Comparison of ENCODE assay signal across 20 mouse cellular contexts in genomic region chr11:43840491-43840890, GRCm38 (mm10).
DNase-seq lines count a peak whose midpoint lies in the region; TF ChIP-seq lines count a peak whose summit lies in the region.
"Had no signal": no experiment of that assay in that cellular context is flagged by ENCODE, and none has a peak within 500 bp of the region (broad histone marks: within the 10 kb centered on the region; RNA-seq: fewer than 3 reads in every experiment).

No protein-coding gene starts in this region.

- WGBS in kidney, adult 2 months: 68% methylated on average over 6 of the region's 6 CpGs

- H3K27ac ChIP-seq in kidney, adult 2 months (ENCODE audit: insufficient read depth, low read depth, low read length): no peak overlapping the region
- H3K27ac ChIP-seq: embryonic facial prominence, embryonic 15.5 days; forebrain, embryonic 10.5 days; gastrocnemius, adult 2 months; heart, embryonic 10.5 days; hindbrain, embryonic 12.5 days had no signal

- H3K27me3 ChIP-seq in kidney, adult 2 months (replicated peaks; ENCODE audit: control insufficient read depth, insufficient read depth, low read length): no peaks in the 10 kb centered on the region

- TF ChIP-seq POLR2A in kidney, adult 2 months (IDR thresholded peaks at IDR 0.05; ENCODE audit: low read depth, low read length): no peak

- H3K36me3 ChIP-seq in kidney, adult 2 months (ENCODE audit: control insufficient read depth, insufficient read depth, low read length): no peaks in the 10 kb centered on the region
- H3K36me3 ChIP-seq: embryonic facial prominence, embryonic 15.5 days; forebrain, embryonic 10.5 days; heart, embryonic 10.5 days; hindbrain, embryonic 12.5 days had no signal

- peak; percentile 13 to 66 for DNase-seq in adrenal gland, adult (ENCODE audit: inconsistent age in 2 of 2, low spot score in 1 of 2)
- DNase-seq in adrenal gland, adult 18-20 months (ENCODE audit: low spot score in 2 of 2): no peak
- peak; percentile 8 for DNase-seq in kidney, adult 2 months
- no peak for DNase-seq in kidney, adult 9 months
- peak; percentile 45 for DNase-seq in adrenal gland, postnatal 14 days
- DNase-seq in thymus, postnatal 25 days: no peak
- no peak for DNase-seq in spleen, postnatal 14 days (ENCODE audit: low spot score in 2 of 2)
- DNase-seq: cerebellum, adult 11 months; cerebellum, adult 8-10 months; cerebellum, postnatal 14 days; embryo, embryonic 11 days; gastrocnemius, adult 2 months; gastrocnemius, postnatal 25 days; heart, postnatal 10 days; heart, postnatal 4 days had no signal

- no peak overlapping the region for H3K4me3 ChIP-seq in kidney, adult 2 months (ENCODE audit: insufficient read depth, low read depth, low read length)
- H3K4me3 ChIP-seq: embryonic facial prominence, embryonic 15.5 days; erythroblast, embryonic 14.5 days; forebrain, embryonic 10.5 days; gastrocnemius, adult 2 months; heart, embryonic 10.5 days; hindbrain, embryonic 12.5 days had no signal

- H3K4me1 ChIP-seq in kidney, adult 2 months (ENCODE audit: control insufficient read depth, insufficient read depth, low read length): no peaks in the 10 kb centered on the region

- TF ChIP-seq CTCF in kidney, adult 2 months (conservative IDR thresholded peaks at IDR 0.05; ENCODE audit: insufficient read depth, insufficient read length, low read depth, low read length): no peak

Comparison
In these comparisons a context has a peak if more than half of its experiments do, and no peak if none do; other contexts are left out.
1. DNase-seq: peak in adrenal gland, adult (2 of 2), kidney, adult 2 months (single experiment) and adrenal gland, postnatal 14 days (single experiment); none in adrenal gland, adult 18-20 months (0 of 2), kidney, adult 9 months (single experiment), thymus, postnatal 25 days (single experiment) and spleen, postnatal 14 days (0 of 2).